Mouse (Mus musculus): ENCODE results near the gene Fap.

Fap gene

GRCm38 (mm10) chr2:62517790-62518189, 56.1 kb downstream of the Fap start:
- no peak for DNase-seq

DNA sequence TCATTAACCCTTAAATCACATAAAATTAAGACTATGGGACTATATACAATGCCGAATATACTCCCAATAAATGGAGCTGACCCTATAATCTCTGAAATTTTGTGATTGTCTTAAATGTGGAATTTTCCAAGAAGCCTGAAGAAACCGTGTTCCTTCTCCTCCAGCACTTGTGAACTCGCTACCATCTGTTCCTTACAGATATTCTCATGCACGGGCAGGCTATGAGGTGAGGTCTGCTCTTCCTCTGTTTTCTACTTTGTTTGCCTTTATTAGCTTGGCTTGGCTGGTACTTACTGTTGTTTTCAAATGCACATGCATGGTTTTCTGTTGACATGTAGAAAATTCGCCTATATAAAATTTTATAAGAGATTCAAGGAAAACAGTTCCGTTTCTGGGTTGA, 59.4 kb downstream of the Fap start:
- DNase-seq = no peak

- DNase-seq = no peak
Observed at GRCm38 (mm10) chr2:62513477-62513876, 60.4 kb downstream of the Fap start.

DNA sequence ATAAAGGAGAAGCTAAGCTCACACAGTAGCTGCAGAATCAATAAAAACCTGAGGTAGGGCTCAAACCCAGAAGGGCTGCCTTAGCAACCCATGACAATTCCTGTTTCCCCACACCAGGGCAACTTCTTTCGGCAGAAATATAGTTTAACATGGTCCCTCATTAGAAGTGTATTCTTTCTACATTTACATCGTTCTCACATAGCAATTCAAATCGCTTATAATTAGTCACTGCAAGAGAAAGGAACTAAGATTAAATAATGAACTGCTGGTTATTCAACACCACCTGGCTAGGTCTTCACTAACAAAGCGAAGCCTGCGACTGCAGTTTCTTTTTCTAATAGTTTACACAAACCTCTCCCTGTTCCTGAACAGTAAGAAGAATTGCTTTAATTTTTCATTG, 66.7 kb downstream of the Fap start:
- DNase-seq = no peak

GRCm38 (mm10) chr2:62506441-62506840, 67.4 kb downstream of the Fap start:
- no peak for DNase-seq

DNA sequence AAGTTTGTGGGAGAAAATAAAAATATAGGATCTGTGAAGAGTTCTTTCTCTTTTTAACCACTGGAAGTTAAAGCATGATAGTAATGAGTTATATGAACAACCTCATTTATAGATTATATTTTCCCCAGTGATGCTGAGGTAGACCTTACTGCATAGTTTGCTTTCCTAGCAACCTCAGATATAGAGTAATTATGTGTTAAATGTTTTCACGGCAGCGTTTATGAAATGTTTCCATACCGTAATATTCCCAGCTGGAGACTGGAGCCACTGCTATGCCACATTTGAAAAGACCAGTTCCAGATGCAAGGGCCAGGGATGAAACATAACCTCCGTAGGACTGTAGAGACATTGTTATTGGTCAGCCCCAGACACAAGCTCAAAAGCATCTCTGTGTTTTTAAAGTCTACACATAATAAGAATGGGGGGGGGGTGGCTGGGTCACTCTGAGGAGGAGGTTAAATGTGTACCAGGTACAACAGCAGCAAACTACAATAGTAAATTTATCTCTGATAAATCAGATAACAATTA, 69.5 kb downstream of the Fap start:
- DNase-seq = no peak

- no peak for DNase-seq
Observed at GRCm38 (mm10) chr2:62503326-62503725, 70.5 kb downstream of the Fap start.

DNA sequence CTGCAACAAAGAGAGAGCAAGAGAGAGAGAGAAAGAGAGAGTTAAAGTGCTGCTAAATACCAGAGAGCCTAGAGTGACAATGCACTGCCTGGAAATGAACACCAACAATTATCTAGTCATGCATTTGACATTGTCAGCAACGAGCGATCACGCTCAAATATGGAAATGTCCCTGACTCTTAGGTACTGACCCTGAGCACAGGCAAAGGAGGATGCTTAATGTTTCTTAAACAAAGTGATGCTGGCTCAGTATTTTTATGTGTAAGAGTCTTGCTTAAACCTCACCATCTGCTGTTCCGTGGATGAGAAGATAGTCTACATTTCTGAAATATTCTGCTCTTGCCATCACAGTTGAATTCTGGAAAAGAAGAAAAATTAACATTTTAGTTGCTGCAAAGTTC, 71.4 kb downstream of the Fap start:
- DNase-seq = no peak

DNA sequence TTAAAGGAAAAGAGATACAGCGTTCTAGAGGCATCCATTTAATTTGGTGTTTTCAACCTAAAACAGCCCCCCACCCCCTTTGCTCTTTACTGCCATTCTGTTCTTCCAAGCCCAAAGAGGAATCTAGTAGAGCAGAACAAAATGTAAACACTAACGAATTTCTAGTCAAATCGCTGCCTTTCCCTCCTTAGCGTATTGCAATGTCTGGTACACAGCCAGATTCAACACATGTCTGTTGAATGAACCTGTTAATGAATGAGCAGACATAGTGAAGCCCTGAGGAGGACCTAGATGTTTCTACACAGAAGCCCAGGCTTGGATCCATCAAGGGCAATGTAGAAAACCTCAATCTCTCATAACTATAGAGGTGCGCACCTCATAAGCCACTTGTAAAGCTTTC, 75.1 kb downstream of the Fap start:
- DNase-seq = no peak

DNA sequence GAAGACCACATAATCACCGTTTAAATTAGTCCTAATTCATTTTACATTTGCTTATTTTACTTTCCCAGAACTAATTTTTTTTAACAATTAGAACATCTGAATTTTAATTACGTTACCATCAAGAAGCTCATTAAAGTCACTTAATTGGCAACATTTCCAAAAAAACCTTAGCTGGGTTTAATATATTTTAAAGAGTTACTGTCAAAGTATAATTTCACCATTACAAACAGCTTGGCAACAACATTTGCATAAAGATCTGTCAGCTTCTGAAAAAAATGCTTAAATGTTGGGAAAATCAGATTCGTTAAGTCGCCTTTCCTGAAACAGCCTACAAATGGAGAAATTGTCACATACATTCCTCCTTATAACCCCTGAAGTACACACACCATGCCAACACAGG, 75.8 kb downstream of the Fap start:
- DNase-seq = no peak

GRCm38 (mm10) chr2:62497333-62498002, 76.4 kb downstream of the Fap start:
- DNase-seq = no peak

- DNase-seq = no peak
Observed at GRCm38 (mm10) chr2:62495407-62495806, 78.5 kb downstream of the Fap start.

- DNase-seq = no peak
Observed at GRCm38 (mm10) chr2:62489832-62490231, 84.0 kb downstream of the Fap start.

GRCm38 (mm10) chr2:62484906-62485305, 89.0 kb downstream of the Fap start:
- no peak for DNase-seq

DNA sequence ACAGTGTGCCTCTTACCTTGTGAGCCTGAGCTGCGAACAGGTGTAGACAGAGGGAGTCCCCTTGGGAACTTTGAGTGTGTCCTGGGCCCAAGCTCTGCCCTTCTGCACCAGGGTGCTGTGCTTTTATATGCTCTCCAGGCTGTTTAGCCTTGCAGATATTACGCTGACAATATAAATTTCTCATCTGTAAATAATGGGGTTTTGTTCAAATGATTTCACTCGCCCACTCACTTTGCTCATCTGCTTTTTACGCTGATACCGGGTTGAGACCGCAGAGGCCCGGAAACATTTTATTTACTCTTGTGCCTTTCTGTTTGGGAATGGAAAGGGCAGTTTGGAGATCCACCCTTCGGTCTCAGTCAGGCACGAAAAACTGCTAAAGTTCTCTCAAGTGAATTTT, 90.3 kb downstream of the Fap start, which contains the start of gene Gcg:
Gene Gcg, minus strand, starts transcription at position 101 of the 400 bp plus-strand sequence.
- DNase-seq = no peak

DNA sequence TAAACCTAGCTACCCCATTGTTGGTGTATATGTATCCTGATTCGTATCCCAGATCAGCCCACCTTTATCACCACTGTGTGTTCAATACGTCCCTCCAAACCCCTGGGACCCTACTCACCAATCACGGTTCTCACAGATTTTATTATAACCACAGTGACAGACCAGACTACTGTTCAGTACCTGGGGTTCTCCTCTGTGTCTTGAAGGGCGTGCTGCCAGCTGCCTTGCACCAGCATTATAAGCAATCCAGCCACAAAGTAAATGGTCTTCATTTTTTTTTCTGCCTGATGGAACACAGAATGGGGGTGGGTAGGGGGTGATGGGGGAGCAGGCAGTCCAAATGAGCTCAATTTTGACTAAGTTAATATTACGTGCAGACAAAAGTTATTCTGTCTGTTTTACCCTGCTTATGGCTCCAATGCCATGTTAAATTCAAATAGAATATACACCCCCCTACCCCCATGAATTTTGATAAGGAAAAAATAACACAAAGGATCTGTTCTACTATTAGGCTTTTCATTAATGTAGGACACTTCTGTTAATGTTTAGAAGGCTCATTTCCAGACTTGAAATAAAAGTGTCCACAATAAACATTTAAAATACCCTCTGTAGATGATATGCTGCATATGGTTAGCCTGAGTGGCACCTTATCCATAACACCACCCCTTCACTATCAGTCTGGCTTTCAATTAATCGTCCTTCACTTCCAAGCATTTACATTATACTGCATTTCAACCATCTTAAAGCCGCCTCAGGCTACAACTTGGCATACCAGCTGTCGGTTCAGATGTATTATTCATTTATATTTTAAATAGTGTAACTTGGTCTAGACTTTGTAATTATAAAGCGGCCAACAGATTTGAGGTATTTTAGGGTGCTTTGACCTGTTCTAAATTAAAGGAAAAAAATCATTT, 93.3 kb downstream of the Fap start:
- no peak for DNase-seq

GRCm38 (mm10) chr2:62469551-62469950, 104.3 kb downstream of the Fap start:
- no peak for DNase-seq

- DNase-seq = no peak
Observed at GRCm38 (mm10) chr2:62463287-62463686, 110.6 kb downstream of the Fap start.

DNA sequence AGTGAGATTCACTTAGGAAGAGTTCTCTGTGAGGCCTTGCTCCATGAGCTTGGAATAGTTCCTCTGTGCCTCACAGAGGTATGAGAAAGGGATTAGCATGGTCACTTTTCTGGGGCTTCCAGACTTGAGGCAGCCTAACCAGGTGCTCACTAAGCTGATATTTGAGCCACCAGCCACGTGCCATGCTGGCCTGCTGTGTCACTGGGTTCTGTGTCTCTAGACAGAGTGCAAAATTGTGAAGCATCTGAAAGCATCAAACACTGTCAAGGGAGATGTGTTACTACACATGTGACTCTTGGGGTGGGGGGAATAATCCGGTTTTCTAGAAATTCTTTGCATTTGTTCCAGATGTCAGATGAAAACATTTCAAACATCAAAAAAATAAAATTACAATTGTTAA, 111.7 kb downstream of the Fap start:
- no peak for DNase-seq

DNA sequence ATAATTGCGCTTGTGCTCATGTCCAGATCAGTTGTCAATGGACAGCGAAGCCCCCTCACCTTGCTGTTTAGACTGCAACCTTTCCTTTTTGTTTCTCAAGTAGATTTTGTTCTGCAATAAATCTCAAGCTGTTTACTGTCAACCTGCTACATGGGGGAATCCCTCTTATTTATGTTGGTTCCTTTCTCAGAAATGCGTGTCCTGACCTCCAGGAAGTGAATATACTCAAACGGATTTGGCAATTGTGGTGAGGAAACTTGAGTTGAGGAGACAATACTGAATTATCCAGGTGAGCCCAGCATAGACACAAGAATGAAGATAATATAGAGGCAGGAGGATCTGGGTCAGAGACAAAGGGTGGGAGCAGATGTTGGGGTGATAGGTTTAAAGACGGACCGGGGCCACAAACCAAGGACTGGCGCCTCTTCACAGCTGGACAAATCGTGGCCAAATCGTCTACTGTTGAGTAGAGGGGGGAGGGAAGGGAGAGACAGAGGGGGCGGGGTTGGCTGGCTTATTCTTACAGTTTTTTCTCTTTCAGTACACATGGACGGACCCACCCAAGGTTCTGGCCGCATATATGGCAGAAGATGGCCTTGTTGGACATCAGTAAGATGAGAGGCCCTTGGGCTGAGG, 112.9 kb downstream of the Fap start:
- DNase-seq = no peak

DNA sequence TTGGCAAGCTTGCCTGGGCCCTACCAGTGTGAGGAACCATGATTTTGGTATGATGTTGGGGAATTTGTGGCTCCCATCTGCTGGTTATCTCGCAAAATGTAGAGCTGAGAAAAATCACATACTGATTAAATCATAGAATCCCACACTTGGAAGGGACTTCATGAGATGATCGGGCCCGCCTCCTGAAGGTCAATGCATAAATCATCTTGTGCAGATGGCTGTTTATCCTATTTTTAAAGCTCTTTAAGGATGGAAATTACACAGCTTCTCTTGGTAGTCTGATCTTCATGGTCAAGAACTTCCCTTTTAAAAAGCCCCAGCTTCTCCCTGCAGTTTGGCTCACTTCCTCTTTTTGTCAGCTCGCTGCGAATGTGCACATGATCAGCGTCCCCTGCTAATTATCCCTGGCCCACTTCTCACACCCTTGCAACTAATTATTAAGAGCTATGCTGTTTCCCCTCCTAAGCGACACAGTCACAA, 113.6 kb downstream of the Fap start:
- DNase-seq = peak; percentile 12 to 15

DNA sequence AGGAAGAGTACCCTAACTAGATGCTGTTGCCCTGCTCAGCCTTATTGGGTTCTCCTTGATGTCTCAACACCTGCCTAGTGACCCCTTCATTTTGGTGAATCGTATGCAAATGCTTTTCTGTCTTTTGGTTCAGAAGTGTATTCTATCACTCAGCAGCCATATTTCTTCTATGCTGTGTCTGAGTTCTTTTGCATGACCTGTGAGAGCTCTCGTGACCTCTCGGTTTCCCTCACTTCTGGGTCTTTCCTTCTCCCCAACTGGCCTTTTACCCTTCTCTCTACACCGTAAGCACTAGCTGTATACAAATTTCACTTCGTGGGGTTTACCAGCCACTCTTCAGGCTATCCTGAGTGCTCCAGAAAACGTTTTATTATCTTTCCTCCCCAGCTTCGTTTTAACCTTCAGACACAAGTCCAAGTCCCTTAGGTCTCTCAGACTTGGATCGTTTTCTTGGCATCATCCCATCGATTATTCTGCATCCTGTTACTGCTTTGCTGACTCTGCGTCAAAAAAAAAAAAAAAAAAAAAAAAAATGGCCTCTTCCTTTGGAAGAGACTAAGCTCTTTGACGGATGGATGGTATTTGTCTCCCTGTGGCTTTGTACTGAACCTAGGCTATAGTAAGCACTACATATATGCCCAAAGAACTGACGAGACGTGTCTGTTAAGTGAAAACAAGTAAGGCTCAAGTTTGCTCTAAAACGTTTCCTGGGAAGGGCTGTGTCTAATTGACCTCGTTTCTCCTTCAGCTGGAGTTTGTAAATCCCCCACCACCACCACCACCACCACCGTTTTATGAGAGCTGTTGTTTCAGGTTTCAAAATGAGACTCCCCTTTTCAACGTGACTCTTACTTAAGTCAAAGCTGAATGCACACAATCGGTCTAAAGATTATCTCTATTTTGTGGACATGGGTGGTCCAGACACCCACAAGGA, 114.4 kb downstream of the Fap start:
- no peak for DNase-seq

All from lung, adult 18-20 months (tissue).